Mouse (Mus musculus) neural tube, embryonic 14.5 days (tissue): ENCODE data around the gene AA986860. TPM values are rescaled to one million over a fixed set of nuclear protein-coding genes. Genes with fewer than 3 reads are reported as not detected.

Source experiments
- ATAC-seq: fragments of 200-750 bp; cut with Nextera tagmentation; 2 replicates; pipeline ENCODE4 v1.8.0; 2017; ENCODE audit warnings: low read depth, mild to moderate bottlenecking, moderate TSS enrichment, moderate library complexity
- H3K27ac ChIP-seq: fragments of 300-500 bp; sonication (generic); 2 replicates; pipeline ENCODE4 v1.5.1; 2014; ENCODE audit warnings: low read depth, mild to moderate bottlenecking, control low read depth, low read length, moderate library complexity, mixed read lengths
- H3K27me3 ChIP-seq: fragments of 300-500 bp; sonication (generic); 2 replicates; pipeline ENCODE4 v1.6.1; 2014; ENCODE audit warnings: low read length; ENCODE audit not compliant: control insufficient read depth, insufficient read depth
- H3K36me3 ChIP-seq: fragments of 300-500 bp; sonication (generic); 2 replicates; pipeline ENCODE4 v1.6.1; 2014; ENCODE audit warnings: low read length, mixed read lengths; ENCODE audit not compliant: control insufficient read depth, insufficient read depth
- H3K4me1 ChIP-seq: fragments of 300-500 bp; sonication (generic); 2 replicates; pipeline ENCODE4 v1.6.1; 2014; ENCODE audit warnings: low read length; ENCODE audit not compliant: control insufficient read depth, insufficient read depth
- H3K4me2 ChIP-seq: fragments of 300-500 bp; sonication (generic); 2 replicates; pipeline ENCODE4 v1.6.1; 2014; ENCODE audit warnings: mild to moderate bottlenecking, low read depth, low read length, control low read depth
- H3K4me3 ChIP-seq: fragments of 300-500 bp; sonication (generic); 2 replicates; pipeline ENCODE4 v1.5.1; 2014; ENCODE audit warnings: low read depth, low read length, control low read depth, mixed read lengths
- H3K9ac ChIP-seq: fragments of 300-500 bp; sonication (generic); replicated peaks from 2 replicates; pipeline ENCODE4 v1.6.1; 2014; ENCODE audit warnings: low read depth, mild to moderate bottlenecking, control low read depth, low read length, mixed read lengths
- H3K9me3 ChIP-seq: fragments of 300-500 bp; sonication (generic); 2 replicates; pipeline ENCODE4 v1.6.1; 2016; ENCODE audit warnings: low read length; ENCODE audit not compliant: control insufficient read depth
- WGBS: fragments of 180-500 bp; shearing (Covaris S2); extraction: QIAGEN DNeasy Blood & Tissue Kit; methylation state at CpG from one replicate; pipeline ENCODE4 v1.1.7; 2014; 5-methylcytosine and 5-hydroxymethylcytosine counted together
- polyA plus RNA-seq: library from polyadenylated mRNA; unstranded; fragments of >200 nt; fragmentation: Nextera tagmentation; extraction: Ambion mirVana; gene quantifications from 2 replicates; pipeline ENCODE4 v1.2.1, GENCODE M21; 2014

AA986860 gene
- polyA plus RNA-seq, 1 experiment from 2014 or later = 0.90 TPM

GRCm38 (mm10) chr1:130779867-130780266 is 48.1 kb downstream of the AA986860 start:
- no peaks in the 10 kb centered on the region for H3K9me3 ChIP-seq
- H3K4me3 ChIP-seq = no peak overlapping the region
- H3K27ac ChIP-seq = no peak overlapping the region
- no peaks in the 10 kb centered on the region for H3K27me3 ChIP-seq
- no peak overlapping the region for H3K9ac ChIP-seq
- no peaks in the 10 kb centered on the region for H3K36me3 ChIP-seq
- H3K4me1 ChIP-seq = no peaks in the 10 kb centered on the region
- no peak for ATAC-seq
- 88% methylated on average over 3 of the region's 3 CpGs for WGBS
- H3K4me2 ChIP-seq = no peak overlapping the region

GRCm38 (mm10) chr1:130784054-130784453 is 52.3 kb downstream of the AA986860 start:
- ATAC-seq = no peak
- Histone ChIP-seq H3K4me3 (no peak overlapping the region), H3K27me3 (no peaks in the 10 kb centered on the region), H3K9me3 (no peaks in the 10 kb centered on the region), H3K4me2 (no peak overlapping the region), H3K4me1 (no peaks in the 10 kb centered on the region), H3K9ac (no peak overlapping the region), H3K36me3 (no peaks in the 10 kb centered on the region), H3K27ac (no peak overlapping the region)
- WGBS = 33% methylated on average over 4 of the region's 4 CpGs

GRCm38 (mm10) chr1:130787001-130787400 is 55.2 kb downstream of the AA986860 start:
- Histone ChIP-seq H3K27ac (no peak overlapping the region), H3K4me1 (no peaks in the 10 kb centered on the region), H3K36me3 (no peaks in the 10 kb centered on the region), H3K9ac (no peak overlapping the region), H3K27me3 (no peaks in the 10 kb centered on the region), H3K4me2 (no peak overlapping the region), H3K4me3 (no peak overlapping the region), H3K9me3 (no peaks in the 10 kb centered on the region)
- no peak for ATAC-seq
- 42% methylated on average over 4 of the region's 4 CpGs for WGBS

- Histone ChIP-seq H3K9ac (no peak overlapping the region), H3K4me2 (no peak overlapping the region), H3K27ac (no peak overlapping the region), H3K36me3 (no peaks in the 10 kb centered on the region), H3K9me3 (no peaks in the 10 kb centered on the region), H3K4me3 (no peak overlapping the region), H3K27me3 (no peaks in the 10 kb centered on the region), H3K4me1 (no peaks in the 10 kb centered on the region)
- no peak; the same call in 1 of the 2 replicates for ATAC-seq
- 56% methylated on average over 3 of the region's 3 CpGs for WGBS
Observed at GRCm38 (mm10) chr1:130789512-130790451, 58.0 kb downstream of the AA986860 start.

Other genes with a start within 250 kb of the AA986860 start
- not detected in 2 replicates for gene Zp3r, start 102.4 kb upstream of the AA986860 start, polyA plus RNA-seq
- gene C4bp, start 70.3 kb upstream of the AA986860 start, polyA plus RNA-seq = not detected in 2 replicates
- gene Gm29427, start 16.2 kb upstream of the AA986860 start, polyA plus RNA-seq = not detected in 2 replicates
- gene Yod1, start 14.6 kb upstream of the AA986860 start, polyA plus RNA-seq = 16.2 and 18.4 TPM in 2 replicates
- gene Pfkfb2, start 2.7 kb upstream of the AA986860 start, polyA plus RNA-seq = 24.3 and 25.6 TPM in 2 replicates
- not detected in 2 replicates for gene Fcamr, start 68.9 kb downstream of the AA986860 start, polyA plus RNA-seq
- not detected in 2 replicates for gene Pigr, start 94.7 kb downstream of the AA986860 start, polyA plus RNA-seq
- 1.5 and 1.7 TPM in 2 replicates for gene Fcmr, start 133.7 kb downstream of the AA986860 start, polyA plus RNA-seq
- not detected in 2 replicates for gene Il24, start 155.5 kb downstream of the AA986860 start, polyA plus RNA-seq
- gene Il20, start 179.5 kb downstream of the AA986860 start, polyA plus RNA-seq = not detected in 2 replicates
- gene Il19, start 208.1 kb downstream of the AA986860 start, polyA plus RNA-seq = not detected in 2 replicates